ENCODE assay signal across 13 mouse cellular contexts in genomic region chr17:26382176-26382575, GRCm38 (mm10). TPM values are rescaled to one million over a fixed set of nuclear protein-coding genes. Genes with fewer than 3 reads are reported as not detected.
DNase-seq lines count a peak whose midpoint lies in the region; ATAC-seq and TF ChIP-seq lines count a peak whose summit lies in the region.
"Had no signal": no experiment of that assay in that cellular context is flagged by ENCODE, and none has a peak within 500 bp of the region (broad histone marks: within the 10 kb centered on the region; RNA-seq: fewer than 3 reads in every experiment).

No protein-coding gene starts in this region.

- intact Hi-C loops in heart, adult 2 months (cut with DNase I): loop anchor here (2.0 kb wide), 1 partner anchor 33 kb away; the partner anchor contains the start of gene Neurl1b
- intact Hi-C loops in heart, postnatal 36 days (cut with DNase I): loop anchor here (5.0 kb wide), 1 partner anchor 70 kb away; no protein-coding TSS in a partner anchor
- intact Hi-C loops in left cerebral cortex, adult 2 months (cut with DNase I): no loop called here
- intact Hi-C loops in left cerebral cortex, postnatal 4 days (cut with DNase I): no loop called here

- peaks cover 31% of the 10 kb centered on the region for H3K4me1 ChIP-seq in heart, adult 2 months (ENCODE audit: control insufficient read depth, insufficient read depth, low read length)
- H3K4me1 ChIP-seq in forebrain, embryonic 13.5 days: peaks cover 24% of the 10 kb centered on the region
- peaks cover 19% of the 10 kb centered on the region; the same call in 1 of the 2 replicates for H3K4me1 ChIP-seq in midbrain, postnatal 0 days (ENCODE audit: insufficient read depth, low read length)

- 54% methylated on average over 3 of the region's 3 CpGs for WGBS in heart, adult 2 months
- 77% methylated on average over 3 of the region's 3 CpGs for WGBS in forebrain, embryonic 13.5 days
- WGBS in midbrain, postnatal 0 days: 75% methylated on average over 3 of the region's 3 CpGs

- no peaks in the 10 kb centered on the region for H3K27me3 ChIP-seq in heart, adult 2 months (ENCODE audit: control insufficient read depth, insufficient read depth, low read length)
- H3K27me3 ChIP-seq in forebrain, embryonic 13.5 days: no peaks in the 10 kb centered on the region
- H3K27me3 ChIP-seq in midbrain, postnatal 0 days (ENCODE audit: insufficient read depth, low read length): no peaks in the 10 kb centered on the region

- H3K4me2 ChIP-seq in forebrain, embryonic 13.5 days: no peak overlapping the region
- no peak overlapping the region for H3K4me2 ChIP-seq in midbrain, postnatal 0 days (ENCODE audit: low read depth, low read length, poor library complexity, severe bottlenecking)

- TF ChIP-seq POLR2A in heart, adult 2 months (IDR thresholded peaks at IDR 0.05; ENCODE audit: insufficient read depth, low read depth, low read length): no peak

- no peak for DNase-seq in heart, adult 2 months
- DNase-seq in heart, postnatal 36 days: no peak
- DNase-seq in left cerebral cortex, adult 2 months (ENCODE audit: extremely low spot score in 1 of 2, low spot score in 2 of 2): no peak
- no peak for DNase-seq in left cerebral cortex, postnatal 4 days
- DNase-seq in midbrain, postnatal 0 days (ENCODE audit: low spot score): no peak
- no peak for DNase-seq in ovary, adult 18-20 months (ENCODE audit: low spot score)
- no peak for DNase-seq in right cerebral cortex, adult 2 months (ENCODE audit: low spot score in 2 of 2)
- DNase-seq: cerebellum, postnatal 25 days; gastrocnemius, postnatal 14 days; kidney, adult 11 months; kidney, postnatal 4 days had no signal

- ATAC-seq in forebrain, embryonic 13.5 days: no peak
- no peak for ATAC-seq in midbrain, postnatal 0 days (ENCODE audit: low FRiP score)

- no peaks in the 10 kb centered on the region for H3K9me3 ChIP-seq in forebrain, embryonic 13.5 days (replicated peaks)
- H3K9me3 ChIP-seq in midbrain, postnatal 0 days (ENCODE audit: low read length): no peaks in the 10 kb centered on the region

- no peak overlapping the region for H3K9ac ChIP-seq in heart, adult 2 months (ENCODE audit: low read depth, low read length)
- no peak overlapping the region for H3K9ac ChIP-seq in forebrain, embryonic 13.5 days
- no peak overlapping the region for H3K9ac ChIP-seq in midbrain, postnatal 0 days (replicated peaks; ENCODE audit: low read length, poor library complexity, severe bottlenecking)
- H3K9ac ChIP-seq: liver, embryonic 14.5 days had no signal

- TF ChIP-seq CTCF in heart, adult 2 months (IDR thresholded peaks at IDR 0.05): no peak
- TF ChIP-seq CTCF in left cerebral cortex, adult 2 months (IDR thresholded peaks at IDR 0.05): no peak
- TF ChIP-seq CTCF in midbrain, postnatal 0 days (IDR thresholded peaks at IDR 0.05): no peak

- no peak overlapping the region for H3K4me3 ChIP-seq in heart, adult 2 months
- no peak overlapping the region for H3K4me3 ChIP-seq in left cerebral cortex, adult 2 months
- no peak overlapping the region for H3K4me3 ChIP-seq in forebrain, embryonic 13.5 days
- no peak overlapping the region for H3K4me3 ChIP-seq in midbrain, postnatal 0 days (ENCODE audit: low read depth, low read length)

- H3K27ac ChIP-seq in heart, adult 2 months: peak overlapping the region; percentile 12
- peak overlapping the region; percentile 95 for H3K27ac ChIP-seq in left cerebral cortex, adult 2 months
- peak overlapping the region; percentile 83 for H3K27ac ChIP-seq in forebrain, embryonic 13.5 days
- H3K27ac ChIP-seq in midbrain, postnatal 0 days (ENCODE audit: low read depth, low read length): peak overlapping the region; percentile 86
- H3K27ac ChIP-seq: liver, embryonic 14.5 days had no signal

- no peak for TF ChIP-seq EP300 in heart, adult 2 months (IDR thresholded peaks at IDR 0.05; ENCODE audit: insufficient read depth, low read depth, low read length)

- H3K36me3 ChIP-seq in heart, adult 2 months (ENCODE audit: control insufficient read depth, insufficient read depth, low read length): no peaks in the 10 kb centered on the region
- H3K36me3 ChIP-seq in forebrain, embryonic 13.5 days (ENCODE audit: poor library complexity, severe bottlenecking): no peaks in the 10 kb centered on the region
- H3K36me3 ChIP-seq in midbrain, postnatal 0 days (ENCODE audit: insufficient read depth, low read length): no peaks in the 10 kb centered on the region

- H3K79me2 ChIP-seq in heart, adult 2 months (replicated peaks; ENCODE audit: control insufficient read depth, insufficient read depth, low read length): no peaks in the 10 kb centered on the region

RNA-seq across cellular contexts. Expression of gene Neurl1b, which starts 32.5 kb away (rescaled TPM):
- 1 to 10 TPM; 3.9 to 5.0 TPM for total RNA-seq in heart, adult 2 months (2021)
- polyA plus RNA-seq in heart, adult 2 months (2012; rRNA removed): 4.6 and 4.7 TPM in 2 replicates
- total RNA-seq in heart, postnatal 36 days (2021): 1 to 10 TPM; 5.2 to 6.3 TPM
- 10 to 100 TPM; 69.9 to 79.7 TPM for total RNA-seq in left cerebral cortex, adult 2 months (2021)
- 10 to 100 TPM; 85.3 to 88.4 TPM for total RNA-seq in left cerebral cortex, postnatal 4 days (2021)
- polyA plus RNA-seq in forebrain, embryonic 13.5 days (2015; fragmentation: Nextera tagmentation; extraction: Ambion mirVana): 1.2 and 1.7 TPM in 2 replicates
- total RNA-seq in midbrain, postnatal 0 days (2014; rRNA removed): 51.1 and 69.7 TPM in 2 replicates
- polyA plus RNA-seq in midbrain, postnatal 0 days (2015; fragmentation: Nextera tagmentation; extraction: Ambion mirVana): 2.1 and 2.3 TPM in 2 replicates

Comparison
In these comparisons a context has a peak if more than half of its experiments do, and no peak if none do; other contexts are left out.
1. H3K27ac ChIP-seq: peak in every context shown above with its lines; median percentile 95 in left cerebral cortex, adult 2 months; 86 in midbrain, postnatal 0 days; 83 in forebrain, embryonic 13.5 days; 12 in heart, adult 2 months.
2. intact Hi-C loops: an anchor here in heart, adult 2 months (2.0 kb wide) and heart, postnatal 36 days (5.0 kb wide); none called in left cerebral cortex, adult 2 months and left cerebral cortex, postnatal 4 days.